Mouse (Mus musculus) lung, postnatal 0 days (tissue): ENCODE data around the gene Lkaaear1.

Source experiments
- CTCF ChIP-seq: IDR thresholded peaks from 2 replicates; pipeline ENCODE4 v1.5.1; 2016; ENCODE audit warnings: antibody characterized with exemption, mild to moderate bottlenecking
- EP300 ChIP-seq: IDR thresholded peaks from 2 replicates; pipeline ENCODE4 v1.6.1; 2016; ENCODE audit warnings: antibody characterized with exemption, mild to moderate bottlenecking, control low read depth

GRCm38 (mm10) chr2:181673501-181673900 is 24.7 kb downstream of the Lkaaear1 start:
- 0 out of 2 replicates have a peak, but pooled peaks have one; percentile 28 for TF ChIP-seq EP300
- TF ChIP-seq CTCF, result no peak
